Mouse (Mus musculus): Measurements from ENCODE around the gene Bri3. TPM values are rescaled to one million over a fixed set of nuclear protein-coding genes. Genes with fewer than 3 reads are reported as not detected.
"Not testable (repeated sequence)": the region's sequence is repeated elsewhere in the genome, so short reads cannot be mapped to it uniquely, and the experiment has no call there.

Bri3 gene
- total RNA-seq, 2 experiments from 2014 or later = 12.2 to 29.1 TPM

GRCm38 (mm10) chr5:144287267-144287820 lies 43.1 kb downstream of the Bri3 start:
- ATAC-seq (replicated peaks; ENCODE audit: poor library complexity, severe bottlenecking) = no peak

- no peak for ATAC-seq (replicated peaks; ENCODE audit: poor library complexity, severe bottlenecking)
Observed at GRCm38 (mm10) chr5:144288391-144288790, 44.2 kb downstream of the Bri3 start.

- 0 out of 2 replicates have a peak, but pooled peaks have one; percentile 20 for ATAC-seq (replicated peaks; ENCODE audit: poor library complexity, severe bottlenecking)
Observed at GRCm38 (mm10) chr5:144289769-144290440, 45.7 kb downstream of the Bri3 start.

- ATAC-seq (replicated peaks; ENCODE audit: poor library complexity, severe bottlenecking) = peak; percentile 98
Observed at GRCm38 (mm10) chr5:144294908-144295307, 50.7 kb downstream of the Bri3 start.

GRCm38 (mm10) chr5:144295357-144295756 lies 51.1 kb downstream of the Bri3 start:
- no peak for ATAC-seq (replicated peaks; ENCODE audit: poor library complexity, severe bottlenecking)

GRCm38 (mm10) chr5:144296090-144296604 lies 51.9 kb downstream of the Bri3 start:
- no peak for ATAC-seq (replicated peaks; ENCODE audit: poor library complexity, severe bottlenecking)

GRCm38 (mm10) chr5:144303071-144303470 lies 58.8 kb downstream of the Bri3 start:
- no peak for ATAC-seq (replicated peaks; ENCODE audit: poor library complexity, severe bottlenecking)

GRCm38 (mm10) chr5:144308929-144309328 lies 64.7 kb downstream of the Bri3 start:
- ATAC-seq (replicated peaks; ENCODE audit: poor library complexity, severe bottlenecking) = no peak

GRCm38 (mm10) chr5:144312183-144312582 lies 67.9 kb downstream of the Bri3 start:
- ATAC-seq (replicated peaks; ENCODE audit: poor library complexity, severe bottlenecking) = peak; percentile 73

GRCm38 (mm10) chr5:144313335-144313734 lies 69.1 kb downstream of the Bri3 start:
- peak; percentile 82 for ATAC-seq (replicated peaks; ENCODE audit: poor library complexity, severe bottlenecking)

- no peak for ATAC-seq (replicated peaks; ENCODE audit: poor library complexity, severe bottlenecking)
Observed at GRCm38 (mm10) chr5:144314731-144315494, 70.7 kb downstream of the Bri3 start.

GRCm38 (mm10) chr5:144316442-144316841 lies 72.2 kb downstream of the Bri3 start:
- ATAC-seq (replicated peaks; ENCODE audit: poor library complexity, severe bottlenecking) = no peak

GRCm38 (mm10) chr5:144317426-144317825 lies 73.2 kb downstream of the Bri3 start:
- ATAC-seq (replicated peaks; ENCODE audit: poor library complexity, severe bottlenecking) = no peak

GRCm38 (mm10) chr5:144318286-144318685 lies 74.0 kb downstream of the Bri3 start:
- ATAC-seq (replicated peaks; ENCODE audit: poor library complexity, severe bottlenecking) = no peak

GRCm38 (mm10) chr5:144321681-144322080 lies 77.4 kb downstream of the Bri3 start:
- ATAC-seq (replicated peaks; ENCODE audit: poor library complexity, severe bottlenecking) = no peak

GRCm38 (mm10) chr5:144322717-144323116 lies 78.5 kb downstream of the Bri3 start:
- ATAC-seq (replicated peaks; ENCODE audit: poor library complexity, severe bottlenecking) = no peak

- no peak for ATAC-seq (replicated peaks; ENCODE audit: poor library complexity, severe bottlenecking)
Observed at GRCm38 (mm10) chr5:144334010-144334409, 89.8 kb downstream of the Bri3 start.

- ATAC-seq (replicated peaks; ENCODE audit: poor library complexity, severe bottlenecking) = not testable (repeated sequence)
Observed at GRCm38 (mm10) chr5:144335357-144335756, 91.1 kb downstream of the Bri3 start.

GRCm38 (mm10) chr5:144338787-144339186 lies 94.5 kb downstream of the Bri3 start:
- no peak for ATAC-seq (replicated peaks; ENCODE audit: poor library complexity, severe bottlenecking)

- no peak for ATAC-seq (replicated peaks; ENCODE audit: poor library complexity, severe bottlenecking)
Observed at GRCm38 (mm10) chr5:144341085-144341484, 96.8 kb downstream of the Bri3 start.

- no peak for ATAC-seq (replicated peaks; ENCODE audit: poor library complexity, severe bottlenecking)
Observed at GRCm38 (mm10) chr5:144344592-144344991, 100.4 kb downstream of the Bri3 start.

Data from granulocyte monocyte progenitor cell, adult 5-6 weeks (primary cell).